Mouse (Mus musculus) limb, embryonic 14.5 days (tissue): ENCODE data around the gene Rd3l. TPM values are rescaled to one million over a fixed set of nuclear protein-coding genes. Genes with fewer than 3 reads are reported as not detected.

Source experiments
- ATAC-seq: fragments of 200-750 bp; cut with Nextera tagmentation; 2 replicates; pipeline ENCODE4 v1.8.0; 2017; ENCODE audit warnings: low read depth, moderate number of reproducible peaks, moderate TSS enrichment; ENCODE audit not compliant: low FRiP score
- DNase-seq: peaks from one replicate; pipeline ENCODE4 v3.0.0-alpha.2; 2015; ENCODE audit warnings: low spot score
- H3K27ac ChIP-seq: fragments of 300-500 bp; sonication (generic); replicated peaks from 2 replicates; pipeline ENCODE4 v1.5.1; 2014; ENCODE audit warnings: low read depth, mild to moderate bottlenecking, low read length, moderate library complexity, mixed read lengths
- H3K27me3 ChIP-seq: fragments of 300-500 bp; sonication (generic); 2 replicates; pipeline ENCODE4 v1.6.1; 2014; ENCODE audit warnings: low read length, mixed read lengths; ENCODE audit not compliant: control insufficient read depth, insufficient read depth
- H3K36me3 ChIP-seq: fragments of 300-500 bp; sonication (generic); 2 replicates; pipeline ENCODE4 v1.6.1; 2014; ENCODE audit warnings: mild to moderate bottlenecking, low read length, moderate library complexity, mixed read lengths; ENCODE audit not compliant: control insufficient read depth, insufficient read depth
- H3K4me1 ChIP-seq: fragments of 300-500 bp; sonication (generic); 2 replicates; pipeline ENCODE4 v1.6.1; 2014; ENCODE audit warnings: antibody characterized with exemption, low read length, mixed read lengths; ENCODE audit not compliant: control insufficient read depth, insufficient read depth
- H3K4me2 ChIP-seq: fragments of 300-500 bp; sonication (generic); replicated peaks from 2 replicates; pipeline ENCODE4 v1.6.1; 2014; ENCODE audit warnings: low read depth, mild to moderate bottlenecking, low read length, moderate library complexity; ENCODE audit not compliant: severe bottlenecking
- H3K4me3 ChIP-seq: fragments of 300-500 bp; sonication (generic); replicated peaks from 2 replicates; pipeline ENCODE4 v1.5.1; 2014; ENCODE audit warnings: low read length
- H3K9ac ChIP-seq: fragments of 300-500 bp; sonication (generic); 2 replicates; pipeline ENCODE4 v1.6.1; 2014; ENCODE audit warnings: mild to moderate bottlenecking, low read depth, low read length, moderate library complexity; ENCODE audit not compliant: severe bottlenecking
- H3K9me3 ChIP-seq: fragments of 300-500 bp; sonication (generic); 2 replicates; pipeline ENCODE4 v1.6.1; 2016; ENCODE audit warnings: low read length; ENCODE audit not compliant: control insufficient read depth
- POLR2A ChIP-seq: fragments of 200-500 bp; IDR thresholded peaks from 2 replicates; pipeline ENCODE4 v1.8.0; 2012; ENCODE audit warnings: inconsistent platforms, mild to moderate bottlenecking, moderate library complexity, borderline replicate concordance; ENCODE audit not compliant: insufficient read depth, insufficient read length; ENCODE audit errors: extremely low read depth
- WGBS: fragments of 180-500 bp; shearing (Covaris S2); extraction: QIAGEN DNeasy Blood & Tissue Kit; methylation state at CpG from one replicate; pipeline ENCODE4 v1.1.7; 2014; 5-methylcytosine and 5-hydroxymethylcytosine counted together
- polyA plus RNA-seq, 2 experiments: library from polyadenylated mRNA; depleted of rRNA in 1 of 2; stranded (reverse) in 1 of 2; unstranded in 1 of 2; fragments of >200 nt; fragmentation: Nextera tagmentation in 1 of 2; extraction: Ambion mirVana in 1 of 2; gene quantifications; 2 replicates each; pipeline versions ENCODE4 v1.2.1 to v1.2.3; 2012 to 2014

The Rd3l gene
- polyA plus RNA-seq, 2 experiments, result not detected

DNA sequence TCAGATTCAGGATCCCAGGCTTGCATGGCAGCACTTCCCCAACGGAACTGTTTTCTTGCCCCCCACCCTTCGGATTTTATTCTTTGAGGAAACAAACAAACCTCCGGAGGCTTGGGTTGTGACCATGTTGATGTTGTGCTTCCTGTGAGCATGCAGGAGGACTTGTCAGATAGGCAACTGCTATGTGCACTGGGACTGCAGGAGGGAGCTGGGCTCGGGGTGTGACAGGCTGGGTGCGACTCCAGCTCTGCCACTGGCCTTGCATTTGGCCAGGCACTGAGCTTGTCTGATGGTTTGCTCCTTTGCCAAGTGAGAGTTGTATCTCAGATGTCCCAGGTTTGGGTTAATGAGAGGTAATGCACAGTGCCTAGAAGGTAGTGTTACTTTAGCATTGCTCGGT is 2.8 kb downstream of the Rd3l start:
- H3K4me1 ChIP-seq, result peaks cover 12% of the 10 kb centered on the region
- no peak for DNase-seq
- no peaks in the 10 kb centered on the region for H3K9me3 ChIP-seq
- no peak overlapping the region for H3K4me2 ChIP-seq
- TF ChIP-seq POLR2A, result no peak
- H3K9ac ChIP-seq, result no peak overlapping the region
- no peak overlapping the region for H3K4me3 ChIP-seq
- no peaks in the 10 kb centered on the region for H3K36me3 ChIP-seq
- no peak for ATAC-seq
- no peaks in the 10 kb centered on the region for H3K27me3 ChIP-seq
- 79% methylated on average over 6 of the region's 6 CpGs for WGBS
- no peak overlapping the region for H3K27ac ChIP-seq

DNA sequence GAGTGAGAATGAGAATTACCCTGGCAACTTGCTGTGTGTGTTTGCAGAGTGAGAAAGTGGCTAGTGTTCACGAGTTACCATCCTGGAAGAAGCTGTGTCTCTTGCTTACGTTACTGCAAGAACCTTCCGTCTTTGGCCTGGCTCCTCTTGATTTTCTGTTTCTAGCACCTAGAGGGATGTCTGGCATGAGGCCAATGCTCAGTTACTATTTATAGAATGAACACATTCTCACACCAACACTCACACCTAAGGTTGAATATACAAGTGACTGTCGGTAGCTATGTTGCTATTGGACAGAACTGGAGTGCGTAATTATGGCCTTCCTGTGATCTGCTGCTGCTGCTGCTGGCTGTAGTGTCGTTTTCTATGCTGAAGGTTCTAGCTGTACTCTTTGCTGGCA is 4.0 kb downstream of the Rd3l start:
- TF ChIP-seq POLR2A, result no peak
- no peaks in the 10 kb centered on the region for H3K9me3 ChIP-seq
- peaks cover 12% of the 10 kb centered on the region for H3K4me1 ChIP-seq
- no peak overlapping the region for H3K9ac ChIP-seq
- no peak for ATAC-seq
- no peak overlapping the region for H3K4me3 ChIP-seq
- H3K27ac ChIP-seq, result no peak overlapping the region
- WGBS, result 34% methylated on average over 6 of the region's 6 CpGs
- no peaks in the 10 kb centered on the region for H3K27me3 ChIP-seq
- peak; percentile 65 for DNase-seq
- no peaks in the 10 kb centered on the region for H3K36me3 ChIP-seq
- no peak overlapping the region for H3K4me2 ChIP-seq

GRCm38 (mm10) chr12:111974578-111974977 is 6.5 kb downstream of the Rd3l start:
- TF ChIP-seq POLR2A, result no peak
- Histone ChIP-seq H3K27ac (no peak overlapping the region), H3K4me3 (no peak overlapping the region), H3K4me2 (no peak overlapping the region), H3K9me3 (no peaks in the 10 kb centered on the region), H3K9ac (no peak overlapping the region), H3K36me3 (no peaks in the 10 kb centered on the region), H3K27me3 (no peaks in the 10 kb centered on the region), H3K4me1 (peaks cover 12% of the 10 kb centered on the region)
- ATAC-seq, result no peak
- 82% methylated on average over 6 of the region's 6 CpGs for WGBS
- no peak for DNase-seq

- Histone ChIP-seq H3K9ac (no peak overlapping the region), H3K27ac (no peak overlapping the region), H3K27me3 (no peaks in the 10 kb centered on the region), H3K4me3 (no peak overlapping the region), H3K4me1 (peaks cover 8% of the 10 kb centered on the region), H3K9me3 (no peaks in the 10 kb centered on the region), H3K4me2 (no peak overlapping the region), H3K36me3 (no peaks in the 10 kb centered on the region)
- TF ChIP-seq POLR2A, result no peak
- ATAC-seq (no peak), DNase-seq (no peak)
- WGBS, result 92% methylated on average over 10 of the region's 10 CpGs
Observed at GRCm38 (mm10) chr12:111972504-111972903, 8.6 kb downstream of the Rd3l start.

- no peaks in the 10 kb centered on the region for H3K4me1 ChIP-seq
- no peak for TF ChIP-seq POLR2A
- no peak within 1 kb of the TSS for H3K4me2 ChIP-seq
- H3K4me3 ChIP-seq, result no peak within 1 kb of the TSS
- no peaks in the 10 kb centered on the region for H3K27me3 ChIP-seq
- DNase-seq (no peak), ATAC-seq (no peak)
- 77% methylated on average over 18 of the region's 18 CpGs for whole genome bisulfite sequencing
- H3K9me3 ChIP-seq, result no peaks in the 10 kb centered on the region
- no peak within 1 kb of the TSS for H3K9ac ChIP-seq
- H3K27ac ChIP-seq, result no peak within 1 kb of the TSS
- no peaks in the 10 kb centered on the region for H3K36me3 ChIP-seq
Observed at GRCm38 (mm10) chr12:111971231-111971686, 9.9 kb downstream of the Rd3l start, which contains the start of gene Tdrd9. Gene Tdrd9 (plus strand): TSS chr12:111971559.

DNA sequence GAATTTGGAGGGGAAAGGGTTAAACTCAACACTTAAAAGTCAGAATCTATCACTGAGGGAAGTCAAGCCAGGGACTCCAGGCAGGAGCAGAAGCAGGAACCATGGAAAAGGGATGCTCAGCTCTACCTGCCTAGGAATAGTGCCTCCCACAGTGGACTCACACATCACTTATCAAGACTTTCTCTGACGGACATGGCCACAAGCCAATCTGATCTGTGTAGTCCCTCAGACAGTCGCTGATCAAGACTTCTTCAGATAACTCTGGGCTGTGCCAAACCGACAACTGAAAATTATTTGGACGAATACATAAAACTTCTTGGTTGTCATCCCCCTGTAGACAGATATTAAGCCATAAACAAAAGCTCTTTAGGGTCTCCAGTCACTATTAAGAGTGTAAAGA is 11.0 kb downstream of the Rd3l start:
- Histone ChIP-seq H3K4me3 (no peak overlapping the region), H3K9me3 (no peaks in the 10 kb centered on the region), H3K27ac (no peak overlapping the region), H3K4me1 (peaks cover 6% of the 10 kb centered on the region), H3K9ac (no peak overlapping the region), H3K4me2 (no peak overlapping the region), H3K36me3 (no peaks in the 10 kb centered on the region), H3K27me3 (no peaks in the 10 kb centered on the region)
- no peak for TF ChIP-seq POLR2A
- WGBS, result 80% methylated on average over 4 of the region's 4 CpGs
- ATAC-seq (no peak), DNase-seq (no peak)
